ENCODE assay signal across 31 mouse cellular contexts in the genomic region with DNA sequence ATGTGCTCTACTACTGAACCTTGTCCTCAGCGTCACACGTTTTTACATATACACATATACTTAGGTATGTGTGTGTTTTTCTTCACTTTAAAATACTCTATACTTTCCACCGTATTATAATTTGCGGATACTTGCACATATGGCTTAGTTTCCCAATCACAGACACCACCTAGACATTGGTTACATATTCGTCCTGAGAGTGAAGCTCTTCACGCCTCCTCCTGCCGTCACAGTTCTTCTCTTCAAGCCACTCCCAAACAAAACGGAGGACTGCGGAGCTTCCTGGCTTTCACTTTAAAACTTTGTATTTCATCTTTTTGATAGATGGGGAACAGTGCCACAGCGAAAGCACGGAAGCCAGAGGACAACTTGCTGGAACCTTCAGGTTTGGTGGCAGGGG. TPM values are rescaled to one million over a fixed set of nuclear protein-coding genes. Genes with fewer than 3 reads are reported as not detected.
A peak's percentile ranks its signal among the peaks of the same experiment; 100 is the strongest.
DNase-seq lines count a peak whose midpoint lies in the region; ATAC-seq and TF ChIP-seq lines count a peak whose summit lies in the region.
"Had no signal": no experiment of that assay in that cellular context is flagged by ENCODE, and none has a peak within 500 bp of the region (broad histone marks: within the 10 kb centered on the region; RNA-seq: fewer than 3 reads in every experiment).

No protein-coding gene starts in this region.

- no peak overlapping the region for H3K9ac ChIP-seq in intestine, postnatal 0 days (ENCODE audit: low read depth, low read length)
- H3K9ac ChIP-seq: embryonic facial prominence, embryonic 12.5 days; embryonic facial prominence, embryonic 15.5 days; forebrain, embryonic 15.5 days; heart, embryonic 12.5 days; heart, embryonic 15.5 days; hindbrain, embryonic 14.5 days had no signal

- H3K36me3 ChIP-seq in thymus, adult 2 months (ENCODE audit: control insufficient read depth, insufficient read depth, low read length): no peaks in the 10 kb centered on the region
- H3K36me3 ChIP-seq in intestine, postnatal 0 days (ENCODE audit: control insufficient read depth, insufficient read depth): no peaks in the 10 kb centered on the region
- H3K36me3 ChIP-seq: embryonic facial prominence, embryonic 15.5 days; forebrain, embryonic 15.5 days; G1E; heart, embryonic 15.5 days had no signal

- no peak for TF ChIP-seq POLR2A in thymus, adult 2 months (IDR thresholded peaks at IDR 0.05; ENCODE audit: control insufficient read depth, extremely low read depth, insufficient read depth, low read length, poor library complexity)

- H3K27ac ChIP-seq in thymus, adult 2 months (ENCODE audit: control insufficient read depth, insufficient read depth, low read length): peak overlapping the region; percentile 53; the same call in 1 of the 2 replicates
- no peak overlapping the region for H3K27ac ChIP-seq in intestine, postnatal 0 days (ENCODE audit: low read depth, low read length)
- H3K27ac ChIP-seq: embryonic facial prominence, embryonic 12.5 days; embryonic facial prominence, embryonic 15.5 days; forebrain, embryonic 15.5 days; gastrocnemius, adult 2 months; heart, embryonic 15.5 days; hindbrain, embryonic 14.5 days; hindbrain, postnatal 0 days had no signal

- no peaks in the 10 kb centered on the region for H3K27me3 ChIP-seq in thymus, adult 2 months (ENCODE audit: control insufficient read depth, insufficient read depth, low read length)
- no peaks in the 10 kb centered on the region for H3K27me3 ChIP-seq in intestine, postnatal 0 days (replicated peaks; ENCODE audit: control insufficient read depth, insufficient read depth, low read length)
- H3K27me3 ChIP-seq: CH12.LX; embryonic facial prominence, embryonic 12.5 days; embryonic facial prominence, embryonic 15.5 days; forebrain, embryonic 15.5 days; heart, embryonic 12.5 days; heart, embryonic 15.5 days; Patski had no signal

- ATAC-seq in activated CD4-positive, CD25-positive, alpha-beta regulatory T cell, adult 4 months: peak; percentile 28
- ATAC-seq in megakaryocyte progenitor cell, adult 5-6 weeks (replicated peaks; ENCODE audit: poor library complexity): peak; percentile 43; the same call in 1 of the 2 replicates
- ATAC-seq in intestine, postnatal 0 days: no peak
- ATAC-seq: forebrain, embryonic 15.5 days; hindbrain, postnatal 0 days; inflammation-experienced regulatory T-cells, adult 6 months; intestine, embryonic 16.5 days; Patski had no signal

- no peak for TF ChIP-seq CTCF in thymus, adult 2 months (IDR thresholded peaks at IDR 0.05; ENCODE audit: borderline replicate concordance, control insufficient read depth, extremely low read depth, insufficient read depth, low read length, poor library complexity)
- TF ChIP-seq CTCF in intestine, postnatal 0 days (IDR thresholded peaks at IDR 0.05; ENCODE audit: low read depth): no peak

- no peaks in the 10 kb centered on the region for H3K4me1 ChIP-seq in thymus, adult 2 months (replicated peaks; ENCODE audit: control insufficient read depth, insufficient read depth, low read length)
- H3K4me1 ChIP-seq in intestine, postnatal 0 days (replicated peaks; ENCODE audit: control insufficient read depth, insufficient read depth, low read length): no peaks in the 10 kb centered on the region
- H3K4me1 ChIP-seq: embryonic facial prominence, embryonic 12.5 days; embryonic facial prominence, embryonic 15.5 days; forebrain, embryonic 15.5 days; heart, embryonic 12.5 days; heart, embryonic 15.5 days had no signal

- peak overlapping the region; percentile 47 for H3K4me3 ChIP-seq in thymus, adult 2 months (ENCODE audit: control insufficient read depth, insufficient read depth, low read length)
- no peak overlapping the region for H3K4me3 ChIP-seq in intestine, postnatal 0 days (ENCODE audit: low read depth, low read length)
- H3K4me3 ChIP-seq: embryonic facial prominence, embryonic 12.5 days; embryonic facial prominence, embryonic 15.5 days; forebrain, embryonic 15.5 days; gastrocnemius, adult 2 months; heart, embryonic 12.5 days; heart, embryonic 15.5 days had no signal

- no peaks in the 10 kb centered on the region for H3K9me3 ChIP-seq in intestine, postnatal 0 days (ENCODE audit: control insufficient read depth)
- H3K9me3 ChIP-seq: embryonic facial prominence, embryonic 12.5 days; embryonic facial prominence, embryonic 15.5 days; forebrain, embryonic 15.5 days; heart, embryonic 12.5 days; heart, embryonic 15.5 days had no signal

- no peak overlapping the region for H3K4me2 ChIP-seq in intestine, postnatal 0 days (replicated peaks; ENCODE audit: low read depth)
- H3K4me2 ChIP-seq: embryonic facial prominence, embryonic 12.5 days; embryonic facial prominence, embryonic 15.5 days; forebrain, embryonic 15.5 days; heart, embryonic 12.5 days; heart, embryonic 15.5 days; hindbrain, embryonic 14.5 days had no signal

- DNase-seq in thymus, adult 2 months: peak; percentile 13
- DNase-seq in thymus, postnatal 0 days (ENCODE audit: low spot score): no peak
- DNase-seq in CD4-positive, CD25-positive, alpha-beta regulatory T cell, adult 2 months (ENCODE audit: low read depth, low spot score): peak; percentile 17
- no peak for DNase-seq in heart, postnatal 4 days
- no peak for DNase-seq in gastrocnemius, adult 18-20 months (ENCODE audit: low spot score)
- DNase-seq: adrenal gland, adult 8-10 months; adrenal gland, postnatal 36 days; B cell, adult 2 months; cerebellum, adult 18-20 months; cerebellum, adult 9-11 months; cerebellum, postnatal 25 days; gastrocnemius, adult 2 months; gastrocnemius, postnatal 14 days; heart, adult 18-20 months; heart, postnatal 10 days; heart, postnatal 36 days had no signal

- whole genome bisulfite sequencing in thymus, adult 2 months: 45% methylated on average over 11 of the region's 11 CpGs
- 89% methylated on average over 11 of the region's 11 CpGs for WGBS in intestine, postnatal 0 days

RNA-seq across cellular contexts. Expression of a gene that starts 44.0 kb away (rescaled TPM):
- polyA plus RNA-seq in thymus, adult 2 months (2012; rRNA removed): 25.9 and 28.0 TPM in 2 replicates
- 45.4 and 52.5 TPM in 2 replicates for polyA plus RNA-seq in thymus, postnatal 0 days (2015; fragmentation: Nextera tagmentation; extraction: Ambion mirVana)
- polyA plus RNA-seq in activated CD4-positive, CD25-positive, alpha-beta regulatory T cell, adult 4 months (2017; shearing (Covaris generic)): 10 to 100 TPM; 26.0 to 32.0 TPM
- total RNA-seq in megakaryocyte progenitor cell, adult 5-6 weeks (2015): 59.4 and 70.1 TPM in 2 replicates
- total RNA-seq in megakaryocyte progenitor cell, adult 5-6 weeks (2017): 95.7 and 107 TPM in 2 replicates
- 33.8 and 39.7 TPM in 2 replicates for polyA plus RNA-seq in intestine, postnatal 0 days (2015; fragmentation: Nextera tagmentation; extraction: Ambion mirVana)
- total RNA-seq in heart, postnatal 4 days (2021): 10 to 100 TPM; 65.5 to 68.2 TPM
- total RNA-seq in gastrocnemius, adult 18-20 months (2021): 10 to 100 TPM; 29.5 to 35.1 TPM

RNA-seq across cellular contexts. Expression of a gene that starts 44.0 kb away (rescaled TPM):
- polyA plus RNA-seq in thymus, adult 2 months (2012; rRNA removed): 23.3 and 24.3 TPM in 2 replicates
- polyA plus RNA-seq in thymus, postnatal 0 days (2015; fragmentation: Nextera tagmentation; extraction: Ambion mirVana): 69.8 and 84.1 TPM in 2 replicates
- polyA plus RNA-seq in activated CD4-positive, CD25-positive, alpha-beta regulatory T cell, adult 4 months (2017; shearing (Covaris generic)): 100 to 1,000 TPM in 1 of 2 experiments, 10 to 100 TPM in 1; 83.0 to 101 TPM
- total RNA-seq in megakaryocyte progenitor cell, adult 5-6 weeks (2015): 63.5 and 73.5 TPM in 2 replicates
- total RNA-seq in megakaryocyte progenitor cell, adult 5-6 weeks (2017): 55.4 and 65.6 TPM in 2 replicates
- 53.5 and 62.6 TPM in 2 replicates for polyA plus RNA-seq in intestine, postnatal 0 days (2015; fragmentation: Nextera tagmentation; extraction: Ambion mirVana)
- 10 to 100 TPM; 54.4 to 57.8 TPM for total RNA-seq in heart, postnatal 4 days (2021)
- 10 to 100 TPM; 23.2 to 26.8 TPM for total RNA-seq in gastrocnemius, adult 18-20 months (2021)

Comparison
In these comparisons a context has a peak if more than half of its experiments do, and no peak if none do; other contexts are left out.
1. DNase-seq: peak in thymus, adult 2 months (single experiment) and CD4-positive, CD25-positive, alpha-beta regulatory T cell, adult 2 months (single experiment); none in thymus, postnatal 0 days (single experiment), heart, postnatal 4 days (single experiment) and gastrocnemius, adult 18-20 months (single experiment).